Mouse (Mus musculus) kidney, postnatal 0 days (tissue): Measurements from ENCODE around the gene Nova2. TPM values are rescaled to one million over a fixed set of nuclear protein-coding genes. Genes with fewer than 3 reads are reported as not detected.

ENCODE experiments used
- ATAC-seq: fragments of 200-750 bp; cut with Nextera tagmentation; replicated peaks from 2 replicates; pipeline ENCODE4 v1.8.0; 2017; ENCODE audit warnings: low read depth, moderate number of reproducible peaks, moderate TSS enrichment, moderate library complexity; ENCODE audit not compliant: low FRiP score
- DNase-seq: peaks from one replicate; pipeline ENCODE4 v3.0.0-alpha.2; 2016; ENCODE audit warnings: low spot score
- H3K27ac ChIP-seq: fragments of 300-500 bp; sonication (generic); 2 replicates; pipeline ENCODE4 v1.5.1; 2014; ENCODE audit warnings: mild to moderate bottlenecking
- H3K27me3 ChIP-seq: fragments of 300-500 bp; sonication (generic); 2 replicates; pipeline ENCODE4 v1.6.1; 2014; ENCODE audit warnings: low read length, mixed read lengths; ENCODE audit not compliant: insufficient read depth
- H3K36me3 ChIP-seq: fragments of 300-500 bp; sonication (generic); 2 replicates; pipeline ENCODE4 v1.6.1; 2014; ENCODE audit warnings: low read length, mixed read lengths; ENCODE audit not compliant: insufficient read depth
- H3K4me1 ChIP-seq: fragments of 300-500 bp; sonication (generic); replicated peaks from 2 replicates; pipeline ENCODE4 v1.6.1; 2014; ENCODE audit warnings: antibody characterized with exemption, low read length, mixed read lengths; ENCODE audit not compliant: insufficient read depth
- H3K4me2 ChIP-seq: fragments of 300-500 bp; sonication (generic); 2 replicates; pipeline ENCODE4 v1.6.1; 2014; ENCODE audit warnings: mild to moderate bottlenecking, low read length, moderate library complexity, mixed read lengths
- H3K4me3 ChIP-seq: fragments of 300-500 bp; sonication (generic); replicated peaks from 2 replicates; pipeline ENCODE4 v1.5.1; 2014; ENCODE audit warnings: low read depth, low read length
- H3K9ac ChIP-seq: fragments of 300-500 bp; sonication (generic); 2 replicates; pipeline ENCODE4 v1.6.1; 2014; ENCODE audit warnings: low read depth, low read length
- H3K9me3 ChIP-seq: fragments of 300-500 bp; sonication (generic); replicated peaks from 2 replicates; pipeline ENCODE4 v1.6.1; 2016; ENCODE audit warnings: low read length, inconsistent platforms, mixed read lengths
- CTCF ChIP-seq: IDR thresholded peaks from 2 replicates; pipeline ENCODE4 v1.5.1; 2016; ENCODE audit warnings: antibody characterized with exemption, low read depth, mild to moderate bottlenecking, moderate library complexity
- WGBS: fragments of 180-500 bp; shearing (Covaris S2); extraction: QIAGEN DNeasy Blood & Tissue Kit; methylation state at CpG from one replicate; pipeline ENCODE4 v1.1.7; 2014; 5-methylcytosine and 5-hydroxymethylcytosine counted together
- polyA plus RNA-seq: library from polyadenylated mRNA; unstranded; fragments of >200 nt; fragmentation: Nextera tagmentation; extraction: Ambion mirVana; gene quantifications from 2 replicates; pipeline ENCODE4 v1.2.1, GENCODE M21; 2015

Gene Nova2
- polyA plus RNA-seq, 1 experiment from 2014 or later: 0.58 TPM

- no peak for ATAC-seq
- DNase-seq: no peak
- H3K4me2 ChIP-seq: no peak overlapping the region
- H3K9me3 ChIP-seq: no peaks in the 10 kb centered on the region
- no peak overlapping the region for H3K9ac ChIP-seq
- TF ChIP-seq CTCF: no peak
- no peak overlapping the region for H3K4me3 ChIP-seq
- WGBS: 83% methylated on average over 5 of the region's 5 CpGs
- no peak overlapping the region for H3K27ac ChIP-seq
- peaks cover 14% of the 10 kb centered on the region for H3K4me1 ChIP-seq
- H3K27me3 ChIP-seq: no peaks in the 10 kb centered on the region
- H3K36me3 ChIP-seq: no peaks in the 10 kb centered on the region
Observed at GRCm38 (mm10) chr7:18993036-18993435, 67.3 kb downstream of the Nova2 start.

DNA sequence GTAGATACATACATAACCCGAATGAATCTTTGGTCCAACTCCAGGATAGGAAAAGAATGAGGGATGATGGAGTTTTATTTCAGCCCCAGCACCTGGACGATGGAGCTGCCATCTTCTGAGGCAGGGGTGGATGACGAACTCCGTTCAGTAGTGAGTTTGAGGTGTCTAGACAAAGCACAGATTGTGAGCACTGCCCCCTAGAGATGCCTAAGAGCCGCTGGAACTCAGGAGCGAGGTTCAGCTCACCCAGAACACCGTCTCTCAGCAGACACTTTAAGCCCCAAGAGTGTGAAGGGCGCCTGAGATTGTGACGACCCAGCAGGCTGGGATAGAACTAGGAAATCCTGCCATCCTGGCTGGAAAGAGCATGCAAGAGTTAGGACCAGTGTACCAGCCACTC lies 73.1 kb downstream of the Nova2 start:
- 47% methylated on average over 9 of the region's 9 CpGs for WGBS
- no peak overlapping the region for H3K4me2 ChIP-seq
- no peak overlapping the region for H3K9ac ChIP-seq
- H3K27me3 ChIP-seq: no peaks in the 10 kb centered on the region
- no peak for ATAC-seq
- H3K4me3 ChIP-seq: no peak overlapping the region
- H3K36me3 ChIP-seq: no peaks in the 10 kb centered on the region
- no peak overlapping the region for H3K27ac ChIP-seq
- peak; percentile 33 for TF ChIP-seq CTCF
- DNase-seq: no peak
- H3K4me1 ChIP-seq: peaks cover 5% of the 10 kb centered on the region; the same call in 1 of the 2 replicates
- no peaks in the 10 kb centered on the region for H3K9me3 ChIP-seq

DNA sequence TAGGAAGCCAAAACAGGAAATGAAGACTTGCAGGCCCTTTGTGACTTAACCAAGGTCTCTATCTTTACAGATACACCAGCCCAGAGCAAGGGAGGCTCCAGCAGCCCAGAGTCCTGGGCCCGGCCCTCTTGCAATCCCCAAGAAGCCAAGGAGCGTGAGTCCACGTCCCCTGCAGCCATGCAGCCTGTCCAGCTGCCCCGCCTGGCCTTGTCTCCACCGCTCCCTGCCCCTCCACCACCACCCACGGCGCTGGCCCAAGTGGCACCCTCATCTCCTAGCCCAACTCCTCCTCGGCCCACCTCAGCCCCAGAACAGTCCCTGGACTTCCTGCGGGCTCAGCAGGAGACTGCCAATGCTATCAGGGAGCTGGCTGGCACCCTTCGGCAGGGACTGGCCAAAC lies 74.7 kb downstream of the Nova2 start:
- Histone ChIP-seq H3K27me3 (no peaks in the 10 kb centered on the region), H3K9ac (peak overlapping the region; percentile 62), H3K4me3 (peak overlapping the region; percentile 37), H3K27ac (peak overlapping the region; percentile 62; the same call in 1 of the 2 replicates), H3K4me2 (peak overlapping the region; percentile 61), H3K9me3 (no peaks in the 10 kb centered on the region), H3K36me3 (peaks cover 3% of the 10 kb centered on the region; the same call in 1 of the 2 replicates), H3K4me1 (peaks cover 15% of the 10 kb centered on the region)
- ATAC-seq: no peak
- 49% methylated on average over 10 of the region's 10 CpGs for WGBS
- DNase-seq: no peak
- TF ChIP-seq CTCF: no peak

- Histone ChIP-seq H3K4me1 (peaks cover 23% of the 10 kb centered on the region), H3K9ac (peak overlapping the region; percentile 62), H3K36me3 (peaks cover 9% of the 10 kb centered on the region; the same call in 1 of the 2 replicates), H3K27me3 (no peaks in the 10 kb centered on the region), H3K27ac (peak overlapping the region; percentile 79; the same call in 1 of the 2 replicates), H3K4me2 (peak overlapping the region; percentile 61), H3K9me3 (no peaks in the 10 kb centered on the region), H3K4me3 (peak overlapping the region; percentile 37)
- 22% methylated on average over 15 of the region's 18 CpGs for WGBS
- peak; percentile 82 for DNase-seq
- no peak for ATAC-seq
- TF ChIP-seq CTCF: no peak
Observed at GRCm38 (mm10) chr7:19001066-19001806, 75.5 kb downstream of the Nova2 start.

GRCm38 (mm10) chr7:19001807-19002085 lies 76.1 kb downstream of the Nova2 start:
- 0 out of 2 replicates have a peak overlapping the region, but pooled peaks have one; percentile 58 for H3K9ac ChIP-seq

DNA sequence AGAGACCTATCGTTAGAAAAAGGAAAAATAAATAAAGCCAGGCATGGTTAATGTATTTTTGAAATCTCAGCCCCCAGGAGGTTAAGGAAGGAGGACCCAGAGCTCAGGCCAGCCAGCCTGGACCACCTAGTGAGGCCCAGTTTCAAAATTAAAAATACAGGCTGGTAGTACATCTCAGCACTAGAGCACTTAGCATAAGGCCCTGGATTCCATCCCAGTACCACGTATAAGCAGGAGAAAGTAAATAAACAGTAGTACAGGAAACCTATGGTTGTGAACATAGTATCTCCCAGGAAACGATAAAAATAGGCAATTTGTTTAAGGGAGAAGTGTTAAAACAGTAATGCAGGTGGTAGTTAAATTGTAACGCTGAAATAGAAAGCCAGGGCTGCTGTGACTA lies 76.4 kb downstream of the Nova2 start:
- peaks cover 29% of the 10 kb centered on the region for H3K4me1 ChIP-seq
- peak overlapping the region; percentile 34 for H3K4me3 ChIP-seq
- peaks cover 9% of the 10 kb centered on the region; the same call in 1 of the 2 replicates for H3K36me3 ChIP-seq
- WGBS: 16% methylated on average over 4 of the region's 4 CpGs
- no peaks in the 10 kb centered on the region for H3K27me3 ChIP-seq
- H3K4me2 ChIP-seq: peak overlapping the region; percentile 57
- H3K27ac ChIP-seq: peak overlapping the region; percentile 79
- no peaks in the 10 kb centered on the region for H3K9me3 ChIP-seq
- no peak for TF ChIP-seq CTCF
- DNase-seq: no peak
- peak overlapping the region; percentile 58 for H3K9ac ChIP-seq
- no peak for ATAC-seq

More at GRCm38 (mm10) chr7:19001807-19002085, 76.1 kb downstream of the Nova2 start:
- DNase-seq (no peak), ATAC-seq (no peak)
- peaks cover 26% of the 10 kb centered on the region for H3K4me1 ChIP-seq
- 42% methylated on average over 3 of the region's 3 CpGs for WGBS
- H3K27me3 ChIP-seq: no peaks in the 10 kb centered on the region
- peak overlapping the region; percentile 61; the same call in 1 of the 2 replicates for H3K4me2 ChIP-seq
- H3K36me3 ChIP-seq: peaks cover 9% of the 10 kb centered on the region; the same call in 1 of the 2 replicates
- H3K27ac ChIP-seq: peak overlapping the region; percentile 79
- no peaks in the 10 kb centered on the region for H3K9me3 ChIP-seq
- no peak for TF ChIP-seq CTCF
- H3K4me3 ChIP-seq: no peak overlapping the region
